Mouse (Mus musculus) forebrain, embryonic 11.5 days (tissue): Measurements from ENCODE around the gene Enho. TPM values are rescaled to one million over a fixed set of nuclear protein-coding genes. Genes with fewer than 3 reads are reported as not detected.

ENCODE experiments used
- ATAC-seq: fragments of 200-750 bp; cut with Nextera tagmentation; replicated peaks from 2 replicates; pipeline ENCODE4 v1.8.0; 2017; ENCODE audit warnings: moderate TSS enrichment; ENCODE audit not compliant: low FRiP score
- DNase-seq: peaks from one replicate; pipeline ENCODE4 v3.0.0-alpha.2; 2017; ENCODE audit warnings: low spot score
- H3K27ac ChIP-seq: fragments of 300-500 bp; sonication (generic); 2 replicates; pipeline ENCODE4 v1.5.1; 2014; ENCODE audit warnings: low read depth, low read length
- H3K27me3 ChIP-seq: fragments of 300-500 bp; sonication (generic); 2 replicates; pipeline ENCODE4 v1.6.1; 2014; ENCODE audit warnings: mild to moderate bottlenecking, low read length, mixed read lengths; ENCODE audit not compliant: control insufficient read depth, insufficient read depth
- H3K36me3 ChIP-seq: fragments of 300-500 bp; sonication (generic); 2 replicates; pipeline ENCODE4 v1.6.1; 2014; ENCODE audit warnings: mild to moderate bottlenecking, low read length, moderate library complexity, mixed read lengths; ENCODE audit not compliant: control insufficient read depth, insufficient read depth
- H3K4me1 ChIP-seq: fragments of 300-500 bp; sonication (generic); replicated peaks from 2 replicates; pipeline ENCODE4 v1.6.1; 2014; ENCODE audit warnings: low read length, mixed read lengths; ENCODE audit not compliant: control insufficient read depth, insufficient read depth
- H3K4me2 ChIP-seq: fragments of 300-500 bp; sonication (generic); 2 replicates; pipeline ENCODE4 v1.6.1; 2014; ENCODE audit warnings: low read depth, mild to moderate bottlenecking, low read length, moderate library complexity, mixed read lengths; ENCODE audit not compliant: severe bottlenecking
- H3K4me3 ChIP-seq: fragments of 300-500 bp; sonication (generic); 2 replicates; pipeline ENCODE4 v1.5.1; 2014; ENCODE audit warnings: low read depth, low read length
- H3K9ac ChIP-seq: fragments of 300-500 bp; sonication (generic); 2 replicates; pipeline ENCODE4 v1.6.1; 2014; ENCODE audit warnings: low read length
- H3K9me3 ChIP-seq: fragments of 300-500 bp; sonication (generic); 2 replicates; pipeline ENCODE4 v1.6.1; 2016; ENCODE audit warnings: low read length, mixed read lengths; ENCODE audit not compliant: control insufficient read depth
- WGBS: fragments of 180-500 bp; shearing (Covaris S2); extraction: QIAGEN DNeasy Blood & Tissue Kit; methylation state at CpG from one replicate; pipeline ENCODE4 v1.1.7; 2014; 5-methylcytosine and 5-hydroxymethylcytosine counted together
- polyA plus RNA-seq: library from polyadenylated mRNA; unstranded; fragments of >200 nt; fragmentation: Nextera tagmentation; extraction: Ambion mirVana; gene quantifications from 2 replicates; pipeline ENCODE4 v1.2.1, GENCODE M21; 2014

Enho gene
- polyA plus RNA-seq, 1 experiment from 2014 or later, result 28.1 TPM

DNA sequence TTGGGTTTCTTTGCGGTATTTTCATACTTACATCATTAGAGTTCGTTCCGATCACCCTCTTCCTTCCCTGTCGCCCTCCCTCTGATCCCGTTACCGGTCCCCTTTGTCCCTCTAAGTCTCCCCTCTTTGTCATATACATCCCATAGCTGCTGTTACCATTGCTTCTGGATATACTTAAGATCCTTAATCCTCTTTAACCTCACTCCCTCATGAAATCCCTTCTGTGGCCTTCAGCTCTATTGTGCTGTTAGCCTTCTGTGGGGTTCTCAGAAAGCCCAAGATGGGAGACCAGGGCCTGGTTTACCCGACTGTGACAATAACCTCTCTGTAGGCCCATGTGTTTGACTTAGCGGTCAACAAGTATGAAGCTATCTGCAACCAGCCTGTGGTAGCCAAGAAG lies 5.5 kb downstream of the Enho start:
- no peak for ATAC-seq
- Histone ChIP-seq H3K27me3 (no peaks in the 10 kb centered on the region; the same call in 1 of the 2 replicates), H3K36me3 (no peaks in the 10 kb centered on the region), H3K4me1 (peaks cover 26% of the 10 kb centered on the region), H3K4me3 (no peak overlapping the region), H3K9ac (no peak overlapping the region), H3K9me3 (no peaks in the 10 kb centered on the region), H3K27ac (no peak overlapping the region), H3K4me2 (no peak overlapping the region)
- 43% methylated on average over 8 of the region's 8 CpGs for WGBS
- DNase-seq, result no peak

DNA sequence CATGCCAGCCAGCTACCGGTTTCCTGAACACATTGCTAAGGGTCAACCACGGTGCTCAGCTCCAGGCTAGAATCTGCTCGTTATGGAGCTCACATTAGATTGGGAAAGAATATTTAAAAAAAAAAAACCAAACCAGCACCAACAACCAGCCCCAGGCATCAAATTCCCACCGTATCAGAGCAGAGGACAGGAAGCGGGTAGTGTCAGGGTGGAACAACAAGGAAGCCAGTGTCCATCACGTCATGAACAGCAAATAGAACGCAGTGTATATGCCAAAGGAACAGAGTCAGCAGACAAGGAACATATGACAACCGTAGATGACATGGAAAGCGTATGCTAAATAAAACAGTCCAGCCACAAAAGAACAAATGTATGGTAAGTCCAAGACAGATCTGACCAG lies 7.1 kb downstream of the Enho start:
- Histone ChIP-seq H3K9me3 (no peaks in the 10 kb centered on the region), H3K9ac (no peak overlapping the region), H3K4me2 (no peak overlapping the region), H3K4me3 (no peak overlapping the region), H3K36me3 (no peaks in the 10 kb centered on the region), H3K4me1 (peaks cover 31% of the 10 kb centered on the region), H3K27me3 (no peaks in the 10 kb centered on the region; the same call in 1 of the 2 replicates), H3K27ac (no peak overlapping the region)
- 81% methylated on average over 9 of the region's 9 CpGs for WGBS
- DNase-seq, result no peak
- no peak for ATAC-seq

- peak; percentile 76 for DNase-seq
- H3K9ac ChIP-seq, result peak overlapping the region; percentile 39
- H3K4me1 ChIP-seq, result peaks cover 33% of the 10 kb centered on the region
- H3K4me2 ChIP-seq, result peak overlapping the region; percentile 15; the same call in 1 of the 2 replicates
- WGBS, result under 1% methylated on average over 11 of the region's 11 CpGs
- no peaks in the 10 kb centered on the region for H3K9me3 ChIP-seq
- H3K27me3 ChIP-seq, result no peaks in the 10 kb centered on the region; the same call in 1 of the 2 replicates
- H3K36me3 ChIP-seq, result no peaks in the 10 kb centered on the region
- ATAC-seq, result peak; percentile 46
- H3K4me3 ChIP-seq, result no peak overlapping the region
- no peak overlapping the region; the same call in 1 of the 2 replicates for H3K27ac ChIP-seq
Observed at GRCm38 (mm10) chr4:41631390-41631789, 8.7 kb downstream of the Enho start.

GRCm38 (mm10) chr4:41630196-41630595 lies 9.9 kb downstream of the Enho start:
- Histone ChIP-seq H3K4me3 (no peak overlapping the region), H3K9me3 (no peaks in the 10 kb centered on the region), H3K27me3 (no peaks in the 10 kb centered on the region; the same call in 1 of the 2 replicates), H3K9ac (no peak overlapping the region), H3K4me2 (no peak overlapping the region), H3K27ac (no peak overlapping the region), H3K36me3 (no peaks in the 10 kb centered on the region), H3K4me1 (peaks cover 33% of the 10 kb centered on the region)
- no peak for ATAC-seq
- DNase-seq, result no peak
- 39% methylated on average over 6 of the region's 6 CpGs for WGBS

DNA sequence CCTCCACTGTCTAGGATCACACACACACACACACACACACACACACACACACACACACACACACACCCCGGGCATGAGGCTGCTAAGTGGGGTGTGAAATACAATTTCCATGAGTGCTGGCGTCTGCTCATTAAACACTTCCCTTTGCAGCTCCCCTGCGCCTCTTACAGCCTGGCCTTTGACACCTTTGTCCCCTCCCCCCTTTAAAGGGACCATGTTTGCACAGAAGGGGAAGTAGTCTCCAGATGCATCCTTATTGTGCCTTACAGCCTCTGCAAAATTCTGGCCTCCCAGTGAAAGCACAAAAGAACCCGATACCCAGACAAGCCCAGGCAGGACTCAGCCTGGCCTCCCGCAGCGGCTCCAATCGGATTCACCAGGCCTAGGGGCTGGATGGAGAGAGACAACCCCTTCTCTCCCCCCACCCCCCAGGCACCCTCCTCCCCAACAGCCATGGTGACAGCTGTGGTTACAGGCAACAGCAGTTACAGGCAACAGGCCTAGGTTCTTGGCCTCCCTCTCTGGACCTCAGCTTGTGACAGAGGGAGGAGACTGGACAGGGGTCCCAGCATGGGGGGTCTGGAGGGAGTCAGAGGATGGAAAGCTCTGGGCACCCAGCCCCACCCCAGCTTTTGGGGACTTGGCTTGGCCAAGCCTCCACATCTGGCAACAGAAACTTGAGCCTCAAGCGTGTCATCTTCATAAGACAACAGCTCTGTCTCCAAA lies 11.8 kb downstream of the Enho start:
- WGBS, result 3% methylated on average over 8 of the region's 8 CpGs
- H3K27me3 ChIP-seq, result no peaks in the 10 kb centered on the region; the same call in 1 of the 2 replicates
- H3K9me3 ChIP-seq, result no peaks in the 10 kb centered on the region
- no peaks in the 10 kb centered on the region for H3K36me3 ChIP-seq
- DNase-seq, result peak; percentile 77
- peak; percentile 55 for ATAC-seq
- peak overlapping the region; percentile 53 for H3K27ac ChIP-seq
- 0 out of 2 replicates have a peak overlapping the region, but pooled peaks have one; percentile 15 for H3K4me2 ChIP-seq
- H3K4me3 ChIP-seq, result no peak overlapping the region
- H3K4me1 ChIP-seq, result peaks cover 33% of the 10 kb centered on the region
- H3K9ac ChIP-seq, result peak overlapping the region; percentile 37; the same call in 1 of the 2 replicates

- 88% methylated on average over 14 of the region's 14 CpGs for WGBS
- Histone ChIP-seq H3K9me3 (no peaks in the 10 kb centered on the region), H3K9ac (no peak overlapping the region), H3K27ac (no peak overlapping the region), H3K4me3 (no peak overlapping the region), H3K27me3 (no peaks in the 10 kb centered on the region; the same call in 1 of the 2 replicates), H3K4me1 (peaks cover 3% of the 10 kb centered on the region; the same call in 1 of the 2 replicates), H3K36me3 (no peaks in the 10 kb centered on the region), H3K4me2 (no peak overlapping the region)
- ATAC-seq, result no peak
- no peak for DNase-seq
Observed at GRCm38 (mm10) chr4:41622071-41622470, 18.1 kb downstream of the Enho start.

DNA sequence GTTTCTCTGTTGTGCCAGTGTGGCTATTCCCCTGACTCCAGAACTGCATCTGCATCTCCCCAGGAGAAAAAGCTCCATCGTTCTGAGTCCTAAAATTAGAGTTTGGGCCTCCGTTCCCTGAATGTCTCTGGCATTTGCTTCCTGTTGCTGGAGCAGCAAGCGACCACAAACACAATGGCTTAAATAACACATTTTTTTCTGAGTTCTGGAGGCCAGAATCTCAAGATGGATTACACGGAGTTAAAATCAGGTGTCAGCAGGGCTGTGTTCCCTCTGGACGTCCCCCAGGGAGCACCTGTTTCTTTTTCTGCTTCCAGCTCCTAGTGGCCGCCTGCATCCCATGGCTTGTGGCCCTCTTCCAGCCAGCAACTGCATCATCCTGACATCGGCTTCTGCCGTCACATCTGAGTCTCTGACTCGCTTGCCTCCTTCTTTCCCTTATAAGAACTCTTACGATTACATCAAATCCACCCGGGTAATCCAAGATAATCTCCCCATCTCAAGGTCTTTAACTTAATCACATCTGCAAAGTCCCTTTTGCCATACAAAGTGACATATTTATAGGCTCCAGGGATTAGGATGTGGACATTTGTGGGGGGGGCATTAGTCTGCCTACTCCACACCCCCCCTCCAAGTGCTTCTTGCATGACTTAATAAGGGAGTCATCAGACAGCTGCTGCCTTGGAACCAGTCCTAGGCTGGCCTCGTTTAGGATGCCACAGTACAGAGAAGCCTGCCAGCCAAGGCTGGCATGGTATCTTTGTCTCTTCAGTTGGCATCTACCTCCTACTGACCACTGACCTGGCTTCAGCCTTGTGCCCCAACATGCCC lies 21.0 kb downstream of the Enho start:
- Histone ChIP-seq H3K4me2 (no peak overlapping the region), H3K27me3 (no peaks in the 10 kb centered on the region; the same call in 1 of the 2 replicates), H3K4me3 (no peak overlapping the region), H3K4me1 (peaks cover 3% of the 10 kb centered on the region), H3K27ac (no peak overlapping the region), H3K9me3 (no peaks in the 10 kb centered on the region), H3K9ac (no peak overlapping the region), H3K36me3 (no peaks in the 10 kb centered on the region)
- whole genome bisulfite sequencing, result 58% methylated on average over 12 of the region's 12 CpGs
- ATAC-seq, result no peak
- DNase-seq, result no peak

DNA sequence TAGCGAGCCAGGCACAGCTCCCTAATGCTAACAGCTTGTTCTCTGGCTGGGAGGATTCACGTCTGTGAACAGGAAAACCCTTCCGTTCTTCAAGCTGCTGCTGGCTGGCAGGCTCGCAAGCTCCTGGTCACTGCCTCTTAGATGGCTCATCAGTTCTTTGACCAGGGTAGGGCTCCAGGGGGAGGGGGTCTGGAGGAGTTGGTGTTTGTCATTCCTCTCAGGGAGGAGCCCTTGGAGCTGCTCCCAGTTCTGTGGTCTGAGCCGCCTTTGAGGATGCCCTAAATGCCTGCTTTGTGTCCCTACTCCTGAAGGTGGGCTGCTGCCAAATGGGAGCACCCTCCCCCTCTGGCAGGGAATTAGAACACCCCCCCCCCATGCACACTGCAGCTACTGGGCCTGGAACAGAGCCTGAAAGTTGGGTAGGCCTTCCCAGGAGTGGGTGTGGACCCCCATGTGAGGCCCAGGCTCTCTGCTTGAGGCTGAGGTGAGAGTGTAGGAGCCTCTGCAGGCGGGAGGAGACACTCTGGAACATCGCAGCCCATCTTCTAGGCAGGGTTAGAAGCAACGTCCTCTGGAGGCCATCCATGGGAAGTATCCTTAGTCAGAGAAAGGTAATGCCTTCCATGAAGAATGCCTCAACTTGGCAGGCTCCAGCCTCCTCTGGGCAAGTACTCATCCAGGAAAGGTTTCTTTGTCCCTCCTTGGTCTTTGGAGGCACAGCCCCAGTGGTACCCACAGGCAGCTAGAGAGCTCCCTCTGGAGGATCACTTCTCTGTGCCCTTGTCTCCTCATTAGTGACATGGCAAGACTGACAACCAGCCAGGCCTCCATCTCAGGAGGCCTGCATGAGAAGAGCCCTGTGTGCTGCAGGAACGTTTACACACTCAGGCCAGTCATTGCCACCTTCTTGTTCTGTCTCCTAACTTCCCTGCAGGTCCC lies 24.2 kb downstream of the Enho start:
- peaks cover 14% of the 10 kb centered on the region for H3K4me1 ChIP-seq
- no peak for ATAC-seq
- H3K9me3 ChIP-seq, result no peaks in the 10 kb centered on the region
- 74% methylated on average over 9 of the region's 9 CpGs for WGBS
- no peak overlapping the region for H3K4me2 ChIP-seq
- no peaks in the 10 kb centered on the region for H3K36me3 ChIP-seq
- no peak overlapping the region for H3K4me3 ChIP-seq
- no peaks in the 10 kb centered on the region; the same call in 1 of the 2 replicates for H3K27me3 ChIP-seq
- DNase-seq, result no peak
- H3K27ac ChIP-seq, result no peak overlapping the region
- H3K9ac ChIP-seq, result no peak overlapping the region; the same call in 1 of the 2 replicates
